Mouse (Mus musculus): ENCODE measurements around the gene Phf1. TPM values are rescaled to one million over a fixed set of nuclear protein-coding genes. Genes with fewer than 3 reads are reported as not detected.

Phf1 gene
- polyA plus RNA-seq, 1 experiment from 2014 or later, result 18.2 TPM

DNA sequence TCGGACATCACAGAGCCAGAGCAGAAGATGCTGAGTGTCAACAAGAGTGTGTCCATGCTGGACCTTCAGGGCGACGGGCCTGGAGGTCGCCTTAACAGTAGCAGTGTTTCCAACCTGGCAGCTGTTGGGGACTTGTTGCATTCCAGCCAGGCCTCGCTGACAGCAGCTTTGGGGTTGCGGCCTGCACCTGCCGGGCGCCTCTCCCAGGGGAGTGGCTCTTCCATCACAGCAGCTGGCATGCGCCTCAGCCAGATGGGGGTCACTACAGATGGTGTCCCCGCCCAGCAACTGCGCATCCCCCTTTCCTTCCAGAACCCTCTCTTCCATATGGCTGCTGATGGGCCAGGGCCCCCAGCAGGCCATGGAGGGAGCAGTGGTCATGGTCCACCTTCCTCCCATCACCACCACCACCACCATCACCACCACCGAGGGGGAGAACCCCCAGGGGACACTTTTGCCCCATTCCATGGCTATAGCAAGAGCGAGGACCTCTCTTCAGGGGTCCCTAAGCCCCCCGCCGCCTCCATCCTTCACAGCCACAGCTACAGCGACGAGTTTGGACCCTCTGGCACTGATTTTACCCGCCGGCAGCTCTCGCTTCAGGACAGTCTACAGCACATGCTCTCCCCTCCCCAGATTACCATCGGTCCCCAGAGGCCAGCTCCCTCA, 28.9 kb downstream of the Phf1 start:
- Histone ChIP-seq H3K9me3 (ENCODE audit: control insufficient read depth, low read length) (no peaks in the 10 kb centered on the region), H3K27ac (replicated peaks; ENCODE audit: low read depth, low read length) (no peak overlapping the region), H3K9ac (replicated peaks; ENCODE audit: low read length) (no peak overlapping the region), H3K4me1 (ENCODE audit: control insufficient read depth, insufficient read depth, low read length) (no peaks in the 10 kb centered on the region), H3K4me2 (ENCODE audit: low read length) (no peak overlapping the region), H3K27me3 (ENCODE audit: control insufficient read depth, insufficient read depth, low read length) (no peaks in the 10 kb centered on the region), H3K4me3 (replicated peaks; ENCODE audit: low read depth, low read length) (no peak overlapping the region), H3K36me3 (ENCODE audit: control insufficient read depth, insufficient read depth, low read length) (peaks cover 97% of the 10 kb centered on the region)
- 92% methylated on average over 21 of the region's 21 CpGs for WGBS
- DNase-seq (no peak), ATAC-seq (ENCODE audit: low FRiP score, low TSS enrichment) (no peak)

DNA sequence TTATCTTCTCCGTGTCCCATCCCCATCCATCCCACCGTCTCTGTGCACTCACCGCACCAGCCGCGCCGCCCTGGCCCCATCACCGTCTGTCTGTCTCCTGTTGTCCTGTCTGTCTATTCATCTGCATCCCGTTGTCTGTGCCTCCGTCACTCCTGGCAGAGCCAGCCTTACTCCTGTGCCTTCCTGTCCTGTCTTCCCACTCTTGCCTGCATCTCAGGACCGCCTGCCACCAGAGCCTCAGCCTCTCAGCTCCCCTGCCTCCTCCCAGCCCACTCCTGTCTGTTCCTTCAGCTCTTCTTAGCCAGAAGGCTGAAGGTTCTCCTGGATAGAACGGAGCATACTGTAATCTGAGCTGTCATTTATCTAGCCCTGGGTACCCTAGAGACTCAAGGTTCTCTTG, 34.1 kb downstream of the Phf1 start:
- ATAC-seq (ENCODE audit: low FRiP score, low TSS enrichment) (no peak), DNase-seq (no peak)
- Histone ChIP-seq H3K9me3 (ENCODE audit: control insufficient read depth, low read length) (no peaks in the 10 kb centered on the region), H3K9ac (replicated peaks; ENCODE audit: low read length) (no peak overlapping the region), H3K4me3 (replicated peaks; ENCODE audit: low read depth, low read length) (no peak overlapping the region), H3K27ac (replicated peaks; ENCODE audit: low read depth, low read length) (no peak overlapping the region), H3K4me1 (ENCODE audit: control insufficient read depth, insufficient read depth, low read length) (0 out of 2 replicates have a peak, but pooled peaks cover 3% of the 10 kb centered on the region), H3K4me2 (ENCODE audit: low read length) (no peak overlapping the region), H3K27me3 (ENCODE audit: control insufficient read depth, insufficient read depth, low read length) (no peaks in the 10 kb centered on the region), H3K36me3 (ENCODE audit: control insufficient read depth, insufficient read depth, low read length) (peaks cover 88% of the 10 kb centered on the region)
- WGBS, result 91% methylated on average over 11 of the region's 11 CpGs

DNA sequence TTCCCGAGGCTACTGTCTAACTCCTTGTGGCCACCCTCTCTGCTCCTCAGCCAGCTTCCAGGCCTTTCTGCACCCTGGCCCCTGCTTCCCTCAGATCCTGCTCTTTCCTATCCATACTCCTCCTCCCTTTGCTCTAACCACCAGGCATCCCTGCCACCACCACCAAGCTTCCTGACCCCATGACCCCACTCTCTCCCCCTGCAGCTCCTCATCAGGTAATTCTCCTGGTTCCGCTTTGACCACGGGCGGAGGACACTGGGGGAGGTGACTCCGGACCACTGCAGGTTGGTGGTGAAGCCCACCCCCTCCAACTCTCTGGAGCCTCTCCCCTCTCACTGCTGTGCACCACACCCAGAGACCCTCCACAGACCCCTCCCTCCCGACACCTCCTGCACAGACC, 34.6 kb downstream of the Phf1 start:
- 0 out of 2 replicates have a peak, but pooled peaks cover 6% of the 10 kb centered on the region for H3K4me1 ChIP-seq (ENCODE audit: control insufficient read depth, insufficient read depth, low read length)
- no peak overlapping the region for H3K4me2 ChIP-seq (ENCODE audit: low read length)
- 91% methylated on average over 6 of the region's 6 CpGs for WGBS
- H3K9ac ChIP-seq (replicated peaks; ENCODE audit: low read length), result no peak overlapping the region
- DNase-seq, result no peak
- no peak overlapping the region for H3K27ac ChIP-seq (replicated peaks; ENCODE audit: low read depth, low read length)
- ATAC-seq (ENCODE audit: low FRiP score, low TSS enrichment), result no peak
- H3K27me3 ChIP-seq (ENCODE audit: control insufficient read depth, insufficient read depth, low read length), result no peaks in the 10 kb centered on the region
- H3K36me3 ChIP-seq (ENCODE audit: control insufficient read depth, insufficient read depth, low read length), result peaks cover 83% of the 10 kb centered on the region
- no peak overlapping the region for H3K4me3 ChIP-seq (replicated peaks; ENCODE audit: low read depth, low read length)
- H3K9me3 ChIP-seq (ENCODE audit: control insufficient read depth, low read length), result no peaks in the 10 kb centered on the region

DNA sequence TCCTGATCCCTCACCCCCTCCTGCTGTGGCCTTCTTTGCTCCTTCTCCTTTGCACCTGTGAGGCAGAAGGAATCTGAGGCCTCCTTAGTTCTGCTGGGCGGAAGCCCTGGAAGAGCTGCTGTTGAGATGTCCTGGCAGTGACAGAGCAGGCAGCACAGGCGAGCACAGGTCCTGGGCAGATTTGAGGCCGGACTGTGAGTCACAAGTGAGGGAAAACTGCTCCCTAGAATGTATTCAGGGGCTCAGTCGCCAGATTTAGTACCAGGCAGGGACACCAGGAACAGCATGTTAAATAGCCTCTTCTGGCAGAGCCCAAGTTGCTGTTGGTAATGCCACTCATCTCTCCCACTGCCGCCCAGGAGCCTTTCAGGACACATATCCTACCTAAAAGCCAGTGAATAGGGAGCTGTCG, 35.4 kb downstream of the Phf1 start:
- no peak overlapping the region for H3K9ac ChIP-seq (replicated peaks; ENCODE audit: low read length)
- 79% methylated on average over 6 of the region's 6 CpGs for WGBS
- no peaks in the 10 kb centered on the region for H3K27me3 ChIP-seq (ENCODE audit: control insufficient read depth, insufficient read depth, low read length)
- H3K9me3 ChIP-seq (ENCODE audit: control insufficient read depth, low read length), result no peaks in the 10 kb centered on the region
- peaks cover 75% of the 10 kb centered on the region for H3K36me3 ChIP-seq (ENCODE audit: control insufficient read depth, insufficient read depth, low read length)
- H3K27ac ChIP-seq (replicated peaks; ENCODE audit: low read depth, low read length), result no peak overlapping the region
- no peak for DNase-seq
- no peak for ATAC-seq (ENCODE audit: low FRiP score, low TSS enrichment)
- H3K4me2 ChIP-seq (ENCODE audit: low read length), result no peak overlapping the region
- H3K4me1 ChIP-seq (ENCODE audit: control insufficient read depth, insufficient read depth, low read length), result 0 out of 2 replicates have a peak, but pooled peaks cover 6% of the 10 kb centered on the region
- H3K4me3 ChIP-seq (replicated peaks; ENCODE audit: low read depth, low read length), result no peak overlapping the region

DNA sequence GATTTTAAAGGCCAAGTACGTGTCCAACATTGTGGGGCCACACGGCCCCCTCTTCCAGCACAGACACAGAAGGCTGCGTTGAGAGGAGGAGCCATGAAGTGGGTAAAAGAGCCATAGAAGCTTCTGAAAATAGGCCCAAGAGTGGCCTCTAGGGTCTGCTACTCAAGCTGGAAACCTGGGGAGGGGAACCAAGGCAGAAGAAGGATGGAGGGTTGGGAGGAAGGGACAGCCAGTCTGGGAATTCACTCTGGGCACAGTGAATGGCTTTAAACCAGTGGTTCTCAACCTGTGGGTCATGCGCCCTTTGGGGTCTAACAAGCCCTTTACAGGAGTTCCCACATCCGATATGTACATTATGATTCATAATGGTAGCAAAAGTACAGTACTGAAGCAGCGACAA, 36.4 kb downstream of the Phf1 start:
- no peak overlapping the region for H3K4me3 ChIP-seq (replicated peaks; ENCODE audit: low read depth, low read length)
- no peak overlapping the region for H3K9ac ChIP-seq (replicated peaks; ENCODE audit: low read length)
- no peaks in the 10 kb centered on the region for H3K27me3 ChIP-seq (ENCODE audit: control insufficient read depth, insufficient read depth, low read length)
- H3K36me3 ChIP-seq (ENCODE audit: control insufficient read depth, insufficient read depth, low read length), result peaks cover 68% of the 10 kb centered on the region
- no peaks in the 10 kb centered on the region for H3K9me3 ChIP-seq (ENCODE audit: control insufficient read depth, low read length)
- peaks cover 14% of the 10 kb centered on the region for H3K4me1 ChIP-seq (ENCODE audit: control insufficient read depth, insufficient read depth, low read length)
- H3K27ac ChIP-seq (replicated peaks; ENCODE audit: low read depth, low read length), result no peak overlapping the region
- WGBS, result 87% methylated on average over 6 of the region's 6 CpGs
- no peak for ATAC-seq (ENCODE audit: low FRiP score, low TSS enrichment)
- DNase-seq, result no peak
- H3K4me2 ChIP-seq (ENCODE audit: low read length), result no peak overlapping the region

DNA sequence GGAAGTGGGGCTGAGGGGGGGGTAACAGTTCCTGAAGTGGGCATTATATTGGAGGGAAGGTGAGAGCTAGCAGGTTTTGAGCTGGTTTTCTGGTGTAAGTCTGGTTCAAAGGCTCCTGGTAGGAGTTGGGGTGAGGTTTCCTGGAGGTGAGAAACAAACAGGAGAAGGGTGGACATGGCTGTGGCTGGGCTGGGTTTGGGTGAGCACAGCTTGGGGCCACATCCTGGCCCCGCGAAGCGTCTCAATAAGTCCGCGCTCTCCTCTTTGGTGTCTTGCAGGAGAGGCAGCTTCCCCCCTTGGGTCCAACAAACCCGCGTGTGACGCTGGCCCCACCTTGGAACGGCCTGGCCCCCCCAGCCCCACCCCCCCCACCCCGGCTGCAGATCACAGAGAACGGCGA, 37.4 kb downstream of the Phf1 start:
- H3K4me1 ChIP-seq (ENCODE audit: control insufficient read depth, insufficient read depth, low read length), result peaks cover 14% of the 10 kb centered on the region
- H3K4me3 ChIP-seq (replicated peaks; ENCODE audit: low read depth, low read length), result no peak overlapping the region
- DNase-seq, result no peak
- H3K27me3 ChIP-seq (ENCODE audit: control insufficient read depth, insufficient read depth, low read length), result no peaks in the 10 kb centered on the region
- no peak for ATAC-seq (ENCODE audit: low FRiP score, low TSS enrichment)
- no peak overlapping the region for H3K27ac ChIP-seq (replicated peaks; ENCODE audit: low read depth, low read length)
- H3K9ac ChIP-seq (replicated peaks; ENCODE audit: low read length), result no peak overlapping the region
- WGBS, result 82% methylated on average over 12 of the region's 12 CpGs
- no peaks in the 10 kb centered on the region for H3K9me3 ChIP-seq (ENCODE audit: control insufficient read depth, low read length)
- H3K36me3 ChIP-seq (ENCODE audit: control insufficient read depth, insufficient read depth, low read length), result peaks cover 64% of the 10 kb centered on the region
- no peak overlapping the region for H3K4me2 ChIP-seq (ENCODE audit: low read length)

DNA sequence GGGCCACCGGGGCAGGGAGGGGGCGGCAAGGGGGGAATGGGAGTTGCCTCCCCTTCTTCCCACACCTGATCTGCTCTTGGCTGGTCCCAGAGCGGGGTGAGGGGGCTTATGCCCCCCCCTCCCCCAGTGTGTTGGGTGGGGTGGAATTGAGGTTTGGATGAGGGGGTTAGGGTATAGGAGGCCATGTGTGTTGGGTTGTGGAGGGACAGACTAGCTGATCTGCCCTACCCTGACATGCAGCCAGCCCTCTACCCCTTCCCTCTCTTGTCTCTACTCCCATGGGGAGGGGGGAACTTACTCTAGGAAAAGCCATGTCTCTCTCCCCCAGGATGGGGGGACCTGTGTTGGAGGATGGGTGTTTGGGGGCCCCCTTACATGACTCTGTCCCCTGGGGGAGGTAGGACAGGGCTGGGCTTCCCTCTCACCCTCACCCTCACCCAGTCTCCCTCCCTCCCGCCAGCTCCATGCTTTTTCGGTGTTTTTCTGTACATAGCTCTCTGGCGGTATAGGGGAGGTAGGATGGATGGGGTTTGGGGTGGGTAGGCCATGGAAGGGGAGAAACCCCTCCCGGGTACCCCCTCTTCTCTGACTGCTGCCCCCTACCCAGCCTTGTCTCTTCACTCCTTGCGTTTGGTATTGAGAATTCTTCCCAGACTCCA, 38.5 kb downstream of the Phf1 start:
- Histone ChIP-seq H3K36me3 (ENCODE audit: control insufficient read depth, insufficient read depth, low read length) (peaks cover 64% of the 10 kb centered on the region), H3K9me3 (ENCODE audit: control insufficient read depth, low read length) (no peaks in the 10 kb centered on the region), H3K4me3 (replicated peaks; ENCODE audit: low read depth, low read length) (no peak overlapping the region), H3K27ac (replicated peaks; ENCODE audit: low read depth, low read length) (no peak overlapping the region), H3K4me2 (ENCODE audit: low read length) (no peak overlapping the region), H3K4me1 (ENCODE audit: control insufficient read depth, insufficient read depth, low read length) (peaks cover 20% of the 10 kb centered on the region), H3K9ac (replicated peaks; ENCODE audit: low read length) (no peak overlapping the region), H3K27me3 (ENCODE audit: control insufficient read depth, insufficient read depth, low read length) (no peaks in the 10 kb centered on the region)
- WGBS, result 58% methylated on average over 8 of the region's 8 CpGs
- DNase-seq, result no peak
- ATAC-seq (ENCODE audit: low FRiP score, low TSS enrichment), result no peak

DNA sequence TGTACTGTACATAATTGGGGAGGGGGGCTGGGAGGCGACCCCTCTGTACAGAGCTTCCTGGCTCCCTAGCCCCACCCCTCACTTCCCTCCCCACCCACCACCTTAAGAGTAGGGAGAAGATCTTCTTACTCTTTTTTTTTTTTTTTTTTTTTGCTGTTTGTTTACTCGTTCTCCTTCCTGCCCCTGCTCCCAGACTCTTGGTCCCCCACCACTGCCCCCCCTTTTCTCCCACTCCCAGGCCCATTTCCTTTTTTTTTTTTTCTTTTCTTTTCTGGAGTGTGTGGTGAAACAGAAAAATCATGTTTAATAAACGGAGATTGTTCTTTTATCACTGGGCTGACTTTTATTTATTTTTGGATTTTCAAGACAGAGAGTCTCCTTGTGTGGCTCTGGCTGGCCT, 39.3 kb downstream of the Phf1 start:
- H3K36me3 ChIP-seq (ENCODE audit: control insufficient read depth, insufficient read depth, low read length), result peaks cover 64% of the 10 kb centered on the region
- no peaks in the 10 kb centered on the region for H3K9me3 ChIP-seq (ENCODE audit: control insufficient read depth, low read length)
- peak overlapping the region; percentile 79 for H3K4me3 ChIP-seq (replicated peaks; ENCODE audit: low read depth, low read length)
- peak overlapping the region; percentile 71; the same call in 1 of the 2 replicates for H3K27ac ChIP-seq (replicated peaks; ENCODE audit: low read depth, low read length)
- ATAC-seq (ENCODE audit: low FRiP score, low TSS enrichment) (no peak), DNase-seq (no peak)
- 6% methylated on average over 3 of the region's 3 CpGs for WGBS
- no peaks in the 10 kb centered on the region for H3K27me3 ChIP-seq (ENCODE audit: control insufficient read depth, insufficient read depth, low read length)
- peak overlapping the region; percentile 92 for H3K4me2 ChIP-seq (ENCODE audit: low read length)
- peaks cover 23% of the 10 kb centered on the region for H3K4me1 ChIP-seq (ENCODE audit: control insufficient read depth, insufficient read depth, low read length)
- peak overlapping the region; percentile 72 for H3K9ac ChIP-seq (replicated peaks; ENCODE audit: low read length)

Data from midbrain, embryonic 14.5 days (tissue).